9 mouse cellular contexts compared by ENCODE assay signal in genomic region chr5:24389011-24389657, GRCm38 (mm10). TPM values are rescaled to one million over a fixed set of nuclear protein-coding genes. Genes with fewer than 3 reads are reported as not detected.
DNase-seq lines count a peak whose midpoint lies in the region; ATAC-seq and TF ChIP-seq lines count a peak whose summit lies in the region.
"Had no signal": no experiment of that assay in that cellular context is flagged by ENCODE, and none has a peak within 500 bp of the region (broad histone marks: within the 10 kb centered on the region; RNA-seq: fewer than 3 reads in every experiment).

No protein-coding gene starts in this region.

- WGBS in hindbrain, embryonic 10.5 days, result 52% methylated on average over 7 of the region's 7 CpGs
- WGBS in hindbrain, embryonic 16.5 days, result 59% methylated on average over 6 of the region's 7 CpGs
- 53% methylated on average over 7 of the region's 7 CpGs for WGBS in heart, embryonic 15.5 days

- no peak overlapping the region for H3K4me2 ChIP-seq in hindbrain, embryonic 16.5 days (ENCODE audit: low read length)
- no peak overlapping the region for H3K4me2 ChIP-seq in heart, embryonic 15.5 days

- peaks cover 76% of the 10 kb centered on the region for H3K27me3 ChIP-seq in hindbrain, embryonic 10.5 days (ENCODE audit: insufficient read depth, poor library complexity, severe bottlenecking)
- peaks cover 8% of the 10 kb centered on the region for H3K27me3 ChIP-seq in hindbrain, embryonic 16.5 days (replicated peaks; ENCODE audit: control insufficient read depth, insufficient read depth, low read length)
- peaks cover 18% of the 10 kb centered on the region for H3K27me3 ChIP-seq in heart, embryonic 15.5 days

- peaks cover 50% of the 10 kb centered on the region for H3K4me1 ChIP-seq in hindbrain, embryonic 10.5 days (replicated peaks)
- peaks cover 22% of the 10 kb centered on the region for H3K4me1 ChIP-seq in hindbrain, embryonic 16.5 days (ENCODE audit: control insufficient read depth, insufficient read depth, low read depth, low read length)
- peaks cover 4 to 14% of the 10 kb centered on the region in 2 experiments; a peak in 2 of 4 replicates for H3K4me1 ChIP-seq in ES-E14 (ENCODE audit: control insufficient read depth in 2 of 2, insufficient read depth in 2 of 2, low read length in 2 of 2, poor library complexity in 1 of 2)
- H3K4me1 ChIP-seq in heart, embryonic 15.5 days (replicated peaks), result peaks cover 56% of the 10 kb centered on the region

- no peak overlapping the region for H3K4me3 ChIP-seq in hindbrain, embryonic 10.5 days
- no peak overlapping the region for H3K4me3 ChIP-seq in hindbrain, embryonic 16.5 days (ENCODE audit: low read length)
- peak overlapping the region in 1 of 2 experiments; percentile 14; a peak in 1 of 4 replicates for H3K4me3 ChIP-seq in ES-E14 (ENCODE audit: insufficient read depth in 1 of 2, low read depth in 1 of 2, low read length in 2 of 2, poor library complexity in 1 of 2, severe bottlenecking in 1 of 2)
- H3K4me3 ChIP-seq in heart, embryonic 15.5 days, result no peak overlapping the region

- no peak overlapping the region for H3K9ac ChIP-seq in hindbrain, embryonic 16.5 days (ENCODE audit: low read depth, low read length)
- no peak overlapping the region; the same call in 1 of the 2 replicates for H3K9ac ChIP-seq in ES-E14 (ENCODE audit: insufficient read depth, low read depth, low read length, poor library complexity, severe bottlenecking)
- no peak overlapping the region for H3K9ac ChIP-seq in heart, embryonic 15.5 days

- in situ Hi-C loops in ES-E14 (cut with MboI; ENCODE audit: low sequenced_read_pairs in 2 of 2, unreplicated experiment in 2 of 2), result no loop called here

- no peak for ATAC-seq in hindbrain, embryonic 16.5 days
- 0 out of 2 replicates have a peak, but pooled peaks have one; percentile 4 for ATAC-seq in heart, embryonic 15.5 days (replicated peaks; ENCODE audit: insufficient number of reproducible peaks, insufficient read depth, low FRiP score, low read depth)
- ATAC-seq: intestine, embryonic 15.5 days had no signal

- DNase-seq in hindbrain, embryonic 10.5 days (ENCODE audit: low spot score), result peak; percentile 45
- no peak for DNase-seq in ES-E14 (ENCODE audit: low read depth, low spot score)
- DNase-seq in mesoderm, embryonic 11.5 days (ENCODE audit: low read depth, low spot score), result peak; percentile 62
- no peak for DNase-seq in ovary, adult 18-20 months (ENCODE audit: low spot score)
- DNase-seq in B cell, adult 2 months, result no peak
- no peak for DNase-seq in Muller cell, postnatal 12 days (ENCODE audit: inconsistent ontology term)

- H3K9me3 ChIP-seq in hindbrain, embryonic 10.5 days, result no peaks in the 10 kb centered on the region
- no peaks in the 10 kb centered on the region for H3K9me3 ChIP-seq in hindbrain, embryonic 16.5 days (ENCODE audit: control insufficient read depth, low read length)
- H3K9me3 ChIP-seq in ES-E14 (ENCODE audit: control insufficient read depth, insufficient read depth, low read depth, low read length), result no peaks in the 10 kb centered on the region
- H3K9me3 ChIP-seq in heart, embryonic 15.5 days (replicated peaks), result no peaks in the 10 kb centered on the region
- H3K9me3 ChIP-seq: intestine, embryonic 15.5 days had no signal

- H3K27ac ChIP-seq in hindbrain, embryonic 10.5 days, result peak overlapping the region; percentile 57
- no peak overlapping the region for H3K27ac ChIP-seq in hindbrain, embryonic 16.5 days (ENCODE audit: low read depth, low read length)
- 0 out of 2 replicates have a peak overlapping the region, but pooled peaks have one; percentile 34 for H3K27ac ChIP-seq in ES-E14 (ENCODE audit: insufficient read depth, low read depth, low read length, poor library complexity, severe bottlenecking)
- H3K27ac ChIP-seq in heart, embryonic 15.5 days, result peak overlapping the region; percentile 55; the same call in 1 of the 2 replicates

- no peaks in the 10 kb centered on the region for H3K36me3 ChIP-seq in hindbrain, embryonic 10.5 days
- no peaks in the 10 kb centered on the region for H3K36me3 ChIP-seq in hindbrain, embryonic 16.5 days (ENCODE audit: control insufficient read depth, insufficient read depth, low read length)
- no peaks in the 10 kb centered on the region for H3K36me3 ChIP-seq in ES-E14 (ENCODE audit: control insufficient read depth, insufficient read depth, low read length, poor library complexity, severe bottlenecking)
- no peaks in the 10 kb centered on the region for H3K36me3 ChIP-seq in heart, embryonic 15.5 days
- H3K36me3 ChIP-seq: intestine, embryonic 15.5 days had no signal

TF ChIP-seq in ES-E14, 5 proteins besides CTCF, POLR2A, EP300 and RAD21:
- no peak for TF ChIP-seq CHD2 (IDR thresholded peaks at IDR 0.05; ENCODE audit: low read depth, low read length)
- TF ChIP-seq ZNF384 (IDR thresholded peaks at IDR 0.05; ENCODE audit: low read depth, low read length), result no peak
- TF ChIP-seq ZC3H11A (IDR thresholded peaks at IDR 0.05; ENCODE audit: borderline replicate concordance, low read depth, low read length), result no peak
- no peak for TF ChIP-seq HCFC1 (IDR thresholded peaks at IDR 0.05; ENCODE audit: borderline replicate concordance, insufficient read depth, low read length)
- TF ChIP-seq MAFK (IDR thresholded peaks at IDR 0.05; ENCODE audit: insufficient read depth, low read depth, low read length), result no peak

RNA-seq across cellular contexts. Expression of gene Atg9b, which starts 2.8 kb away (rescaled TPM):
- polyA plus RNA-seq in hindbrain, embryonic 10.5 days (2016; fragmentation: Nextera tagmentation; extraction: Ambion mirVana), result 0.21 and 0.75 TPM in 2 replicates
- polyA plus RNA-seq in hindbrain, embryonic 16.5 days (2015; fragmentation: Nextera tagmentation; extraction: Ambion mirVana), result 3.6 and 4.6 TPM in 2 replicates
- total RNA-seq in ES-E14 (2012; rRNA removed), result 3.7 and 8.2 TPM in 2 replicates
- polyA plus RNA-seq in heart, embryonic 15.5 days (2015; fragmentation: Nextera tagmentation; extraction: Ambion mirVana), result 0.81 and 1.6 TPM in 2 replicates

RNA-seq across cellular contexts. Expression of gene Abcb8, which starts 4.3 kb away (rescaled TPM):
- polyA plus RNA-seq in hindbrain, embryonic 10.5 days (2016; fragmentation: Nextera tagmentation; extraction: Ambion mirVana), result 54.5 and 55.3 TPM in 2 replicates
- polyA plus RNA-seq in hindbrain, embryonic 16.5 days (2015; fragmentation: Nextera tagmentation; extraction: Ambion mirVana), result 52.4 and 53.7 TPM in 2 replicates
- total RNA-seq in ES-E14 (2012; rRNA removed), result 46.5 and 70.5 TPM in 2 replicates
- polyA plus RNA-seq in heart, embryonic 15.5 days (2015; fragmentation: Nextera tagmentation; extraction: Ambion mirVana), result 54.4 and 70.1 TPM in 2 replicates

RNA-seq across cellular contexts. Expression of gene Asic3, which starts 24.1 kb away (rescaled TPM):
- 0.20 and 0.54 TPM in 2 replicates for polyA plus RNA-seq in hindbrain, embryonic 10.5 days (2016; fragmentation: Nextera tagmentation; extraction: Ambion mirVana)
- 0.85 and 1.0 TPM in 2 replicates for polyA plus RNA-seq in hindbrain, embryonic 16.5 days (2015; fragmentation: Nextera tagmentation; extraction: Ambion mirVana)
- 0.40 and 0.90 TPM in 2 replicates for total RNA-seq in ES-E14 (2012; rRNA removed)
- not detected in 2 replicates for polyA plus RNA-seq in heart, embryonic 15.5 days (2015; fragmentation: Nextera tagmentation; extraction: Ambion mirVana)

RNA-seq across cellular contexts. Expression of gene Nos3, which starts 24.5 kb away (rescaled TPM):
- polyA plus RNA-seq in hindbrain, embryonic 10.5 days (2016; fragmentation: Nextera tagmentation; extraction: Ambion mirVana), result 8.3 and 9.7 TPM in 2 replicates
- 8.6 and 11.0 TPM in 2 replicates for polyA plus RNA-seq in hindbrain, embryonic 16.5 days (2015; fragmentation: Nextera tagmentation; extraction: Ambion mirVana)
- 2.2 and 5.8 TPM in 2 replicates for total RNA-seq in ES-E14 (2012; rRNA removed)
- polyA plus RNA-seq in heart, embryonic 15.5 days (2015; fragmentation: Nextera tagmentation; extraction: Ambion mirVana), result 27.9 and 30.6 TPM in 2 replicates

RNA-seq across cellular contexts. Expression of gene Cdk5, which starts 34.2 kb away (rescaled TPM):
- polyA plus RNA-seq in hindbrain, embryonic 10.5 days (2016; fragmentation: Nextera tagmentation; extraction: Ambion mirVana), result 46.4 and 61.4 TPM in 2 replicates
- polyA plus RNA-seq in hindbrain, embryonic 16.5 days (2015; fragmentation: Nextera tagmentation; extraction: Ambion mirVana), result 139 and 140 TPM in 2 replicates
- total RNA-seq in ES-E14 (2012; rRNA removed), result 17.8 and 23.4 TPM in 2 replicates
- 27.5 and 32.5 TPM in 2 replicates for polyA plus RNA-seq in heart, embryonic 15.5 days (2015; fragmentation: Nextera tagmentation; extraction: Ambion mirVana)

Comparison
In these comparisons a context has a peak if more than half of its experiments do, and no peak if none do; other contexts are left out.
1. DNase-seq: peak in hindbrain, embryonic 10.5 days (single experiment) and mesoderm, embryonic 11.5 days (single experiment); none in ES-E14 (single experiment), ovary, adult 18-20 months (single experiment), B cell, adult 2 months (0 of 2) and Muller cell, postnatal 12 days (single experiment).